Mouse (Mus musculus) frontal cortex, postnatal 10 days (tissue): ENCODE measurements around the gene Ptdss2.

Experiments used
- DNase-seq, 2 experiments: peaks; one replicate each; pipeline ENCODE4 v3.0.0; 2022; ENCODE audit warnings: low spot score in 2 of 2, mixed read lengths in 1 of 2

The Ptdss2 gene

GRCm38 (mm10) chr7:141122689-141123516, 721 bp downstream of the Ptdss2 start:
- peak; percentile 79 to 86 for DNase-seq

DNA sequence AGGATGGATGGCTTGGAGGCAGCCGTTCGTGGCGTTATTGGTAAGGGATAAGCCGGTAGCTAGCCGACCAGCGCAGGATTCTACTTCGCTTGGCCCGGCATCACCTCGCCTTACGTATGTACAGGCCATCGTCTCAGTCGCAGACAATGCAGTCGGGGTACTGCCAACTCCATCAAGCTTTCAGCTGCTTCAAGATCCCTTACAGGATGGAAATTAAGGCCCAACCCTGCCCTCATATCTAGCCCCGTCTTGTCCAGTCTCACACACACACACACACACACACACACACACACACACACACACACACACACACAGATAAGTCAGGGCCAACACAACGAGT, 1.3 kb downstream of the Ptdss2 start:
- no peak for DNase-seq

- DNase-seq: peak; percentile 86 to 90
These were observed 9.0 kb downstream of the Ptdss2 start for GRCm38 (mm10) chr7:141131024-141131820.

- no peak for DNase-seq
These were observed 9.9 kb downstream of the Ptdss2 start for GRCm38 (mm10) chr7:141131904-141132755.

DNA sequence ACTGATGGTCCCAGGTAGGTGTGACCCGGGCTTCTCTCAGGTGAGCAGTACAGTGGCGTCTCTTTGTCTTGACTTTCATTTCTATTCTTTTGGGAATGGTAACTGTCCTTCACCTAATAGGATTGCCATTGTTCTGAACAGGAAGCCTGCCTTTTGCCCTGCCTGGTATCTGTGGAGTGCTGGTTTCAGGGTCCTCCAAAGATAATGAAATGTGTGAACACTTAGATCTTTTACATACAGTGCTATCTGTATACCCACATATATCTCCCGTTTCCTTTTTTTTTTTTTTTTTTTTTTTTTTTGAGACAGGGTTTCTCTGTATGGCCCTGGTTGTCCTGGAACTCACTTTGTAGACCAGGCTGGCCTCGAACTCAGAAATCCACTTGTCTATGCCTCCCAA, 19.1 kb downstream of the Ptdss2 start:
- no peak for DNase-seq

- no peak for DNase-seq
These were observed 20.9 kb downstream of the Ptdss2 start for GRCm38 (mm10) chr7:141143112-141143511.

DNA sequence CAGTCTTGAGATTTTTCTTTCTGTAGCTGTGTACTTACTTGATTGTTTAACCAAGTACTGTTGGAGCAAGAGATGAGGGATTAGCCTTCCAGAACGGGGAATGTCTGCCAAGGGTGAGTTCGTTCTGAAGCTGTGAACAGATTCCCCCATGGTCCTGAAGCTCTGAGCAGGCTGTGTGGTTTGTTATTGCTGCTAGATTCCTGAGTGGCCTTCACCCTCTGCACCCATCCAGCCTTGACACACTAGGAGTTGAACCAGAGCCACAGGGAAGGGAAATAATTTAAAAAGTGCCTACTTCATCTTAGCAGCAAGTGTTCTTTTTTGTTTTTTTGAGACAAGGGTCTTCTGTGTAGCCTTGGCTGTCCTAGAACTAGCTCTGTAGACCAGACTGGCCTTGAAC, 21.7 kb downstream of the Ptdss2 start:
- DNase-seq: no peak

DNA sequence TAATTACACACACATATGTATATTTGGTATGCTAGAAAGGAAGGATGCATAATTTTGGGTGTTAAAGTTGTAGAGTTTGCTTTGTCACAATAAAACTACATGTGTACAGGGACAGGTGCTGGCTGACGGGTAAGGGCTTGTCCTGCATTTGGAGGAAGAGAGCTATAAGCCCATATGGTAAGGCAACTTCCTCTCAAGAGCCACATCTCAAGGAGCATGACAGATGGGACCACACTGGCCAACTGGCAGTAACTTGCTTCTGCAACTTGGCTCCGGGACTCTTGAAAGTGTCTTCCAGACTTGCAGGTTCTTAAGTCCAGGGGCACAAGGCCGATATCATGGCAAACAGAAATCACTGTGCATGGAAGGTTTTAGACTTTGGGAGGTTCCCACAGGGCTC, 22.5 kb downstream of the Ptdss2 start:
- DNase-seq: no peak

- DNase-seq: no peak
These were observed 23.2 kb downstream of the Ptdss2 start for GRCm38 (mm10) chr7:141145403-141145802.

- no peak for DNase-seq
These were observed 23.9 kb downstream of the Ptdss2 start for GRCm38 (mm10) chr7:141146043-141146595.

DNA sequence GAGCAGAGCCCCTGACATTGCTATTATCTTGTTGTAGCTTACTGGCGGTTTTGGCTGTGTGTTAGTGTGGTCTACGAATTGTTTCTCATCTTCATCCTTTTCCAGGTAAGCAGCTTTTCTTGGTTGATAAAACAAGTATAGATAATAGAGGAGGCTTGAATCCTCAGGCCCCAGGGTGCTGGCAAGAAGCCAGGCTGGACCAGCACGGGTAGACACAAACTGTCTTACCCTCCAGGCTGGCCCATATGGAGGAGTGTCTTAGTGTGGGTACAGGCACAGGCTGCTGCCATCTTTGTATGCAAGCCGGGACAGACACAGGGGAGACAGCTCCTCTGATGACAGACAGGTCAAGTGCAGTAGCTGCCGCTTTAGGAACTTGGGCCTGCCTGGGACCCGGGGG, 24.9 kb downstream of the Ptdss2 start:
- no peak for DNase-seq

DNA sequence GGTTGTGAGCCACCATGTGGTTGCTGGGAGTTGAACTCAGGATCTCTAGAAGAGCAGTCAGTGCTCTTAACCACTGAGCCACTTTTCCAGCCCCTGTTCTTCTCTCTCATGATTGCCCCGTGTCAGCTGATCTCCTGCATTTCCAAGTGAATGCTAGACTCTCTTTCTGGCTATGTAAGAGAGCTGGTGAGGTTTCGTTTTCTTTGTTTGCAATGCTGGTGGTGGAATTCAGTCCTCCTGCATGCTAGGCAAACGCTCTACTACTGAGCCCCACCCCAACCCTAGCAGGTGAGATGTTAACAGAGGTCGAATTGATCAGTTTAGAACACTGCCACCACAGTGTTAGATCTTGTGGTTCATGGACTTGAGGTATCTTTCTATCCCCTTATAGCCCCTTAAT, 26.5 kb downstream of the Ptdss2 start:
- DNase-seq: no peak

DNA sequence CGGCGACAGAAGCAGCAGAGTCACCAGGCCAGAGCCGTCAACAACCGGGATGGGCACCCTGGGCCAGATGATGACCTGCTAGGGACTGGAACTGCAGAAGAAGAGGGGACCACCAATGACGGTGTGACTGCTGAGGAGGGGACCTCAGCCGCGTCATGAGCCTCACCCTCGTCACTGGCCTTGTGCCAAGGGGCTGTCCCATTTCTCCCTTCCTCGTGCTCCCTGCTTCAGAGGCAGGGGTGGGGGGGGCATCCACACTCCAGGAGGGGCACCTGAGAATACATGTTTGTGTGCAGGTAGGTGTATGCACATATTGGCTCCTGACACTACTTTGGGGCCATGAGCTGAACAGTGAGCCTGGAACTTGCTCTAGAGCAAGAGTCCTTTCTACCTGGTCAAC, 33.2 kb downstream of the Ptdss2 start:
- no peak for DNase-seq

- no peak for DNase-seq
These were observed 42.2 kb downstream of the Ptdss2 start for GRCm38 (mm10) chr7:141164397-141164796.

- DNase-seq: no peak
These were observed 42.7 kb downstream of the Ptdss2 start for GRCm38 (mm10) chr7:141164850-141165249.

DNA sequence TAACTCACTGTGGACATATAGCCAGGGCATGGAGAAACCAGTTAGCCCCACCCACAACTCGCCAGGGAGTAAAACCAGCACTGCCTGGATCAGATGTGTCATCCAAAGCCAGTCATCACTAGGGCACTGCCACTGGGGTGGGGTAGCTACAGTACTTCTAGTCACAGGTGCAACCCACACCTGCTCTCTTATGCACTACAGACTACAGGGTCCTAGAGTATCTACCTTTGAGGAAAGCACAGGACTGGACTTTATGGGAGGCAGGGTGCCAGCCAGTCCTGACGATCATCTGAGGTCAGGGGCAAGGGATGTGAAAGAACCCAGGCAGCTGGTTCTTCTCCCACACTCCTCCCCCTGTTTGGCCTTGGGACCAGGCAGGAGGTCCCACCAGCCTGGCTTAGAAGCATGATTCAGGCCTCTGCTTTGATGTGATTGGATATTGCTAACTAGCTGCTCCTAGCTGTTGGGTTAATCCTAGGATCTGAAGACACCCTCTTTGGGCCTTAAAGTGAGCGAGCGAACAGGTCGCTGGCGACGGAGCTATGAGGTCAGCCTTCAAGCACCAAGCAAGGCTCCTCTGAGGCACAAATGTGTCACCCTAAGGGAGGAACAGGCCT, 45.8 kb downstream of the Ptdss2 start:
- DNase-seq: no peak

DNA sequence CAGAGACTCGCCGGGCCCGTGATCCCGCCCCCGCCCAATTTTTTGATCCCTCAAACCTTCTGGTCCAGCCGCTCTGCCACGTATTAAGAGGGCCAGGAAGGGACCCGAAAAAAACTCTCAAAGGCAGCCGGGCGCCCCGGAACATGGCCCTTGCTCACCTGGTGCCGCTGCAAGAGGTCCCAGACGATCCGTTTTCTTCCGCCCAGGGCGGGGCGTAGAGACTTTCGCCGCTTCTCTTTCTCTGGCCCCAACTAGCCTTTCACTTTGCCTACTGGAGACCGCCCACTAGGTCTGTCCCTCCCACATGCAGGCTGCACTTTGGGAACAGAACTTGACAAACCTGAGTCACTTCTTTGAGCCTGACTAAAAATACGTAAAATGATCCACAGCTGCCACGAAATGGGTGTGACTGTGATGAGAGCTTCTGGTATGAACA, 46.4 kb downstream of the Ptdss2 start:
- DNase-seq: no peak

GRCm38 (mm10) chr7:141169300-141169699, 47.1 kb downstream of the Ptdss2 start:
- peak in 1 of 2 experiments; percentile 5 for DNase-seq

GRCm38 (mm10) chr7:141169866-141170265, 47.7 kb downstream of the Ptdss2 start:
- DNase-seq: no peak

DNA sequence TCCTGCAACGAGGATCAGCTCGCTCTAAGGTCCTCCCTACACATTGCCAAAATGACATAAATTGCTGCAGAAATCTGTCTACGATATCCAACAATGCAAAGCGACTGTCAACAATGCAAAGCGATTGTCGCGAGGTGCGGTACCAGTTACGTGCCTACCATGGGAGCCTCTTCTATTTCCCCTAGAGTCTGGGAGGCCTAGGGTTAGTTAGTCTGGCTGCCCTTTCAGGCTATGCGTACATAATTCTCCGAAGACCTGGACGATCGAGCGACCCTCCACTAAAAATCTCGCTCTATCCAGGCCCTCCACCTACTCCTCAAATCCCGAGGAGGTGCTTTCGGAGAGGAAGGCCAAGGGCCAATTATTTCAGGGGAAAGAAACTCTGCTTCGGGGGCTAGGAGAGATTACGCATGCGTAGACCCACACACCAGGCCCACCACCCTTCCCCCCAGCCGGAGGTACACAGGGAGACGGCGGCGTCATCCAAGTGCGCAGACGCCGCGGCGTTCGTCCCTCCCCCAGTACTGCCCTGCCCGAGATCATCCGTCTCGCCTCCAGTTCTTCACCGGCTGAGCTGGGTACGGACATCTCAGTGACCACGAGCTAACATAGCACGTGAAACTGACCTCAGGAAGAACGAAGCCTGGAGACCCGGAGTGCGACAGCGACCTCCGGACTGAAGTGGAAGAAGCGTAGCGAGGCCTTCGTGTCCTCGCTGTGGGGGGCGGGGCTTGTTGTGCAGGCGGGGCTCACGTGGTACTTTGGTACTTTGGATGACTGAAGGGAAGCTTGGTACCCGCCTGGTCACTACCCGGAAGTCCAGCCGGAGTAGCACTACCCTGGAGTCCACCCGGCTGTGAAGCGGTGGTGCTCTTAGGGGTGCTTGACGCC, 50.2 kb downstream of the Ptdss2 start, which contains the start of gene Rnh1:
Rnh1 (minus strand) TSS at position 742 of the 891 bp plus-strand sequence.
- DNase-seq: peak; percentile 92
